Mouse (Mus musculus) midbrain, embryonic 16.5 days (tissue): ENCODE measurements around the gene Gm49450. TPM values are rescaled to one million over a fixed set of nuclear protein-coding genes. Genes with fewer than 3 reads are reported as not detected.

Experiments
- polyA plus RNA-seq: library from polyadenylated mRNA; unstranded; fragments of >200 nt; fragmentation: Nextera tagmentation; extraction: Ambion mirVana; gene quantifications from 2 replicates; pipeline ENCODE4 v1.2.1, GENCODE M21; 2015

The Gm49450 gene
- polyA plus RNA-seq, 1 experiment from 2014 or later = not detected

Other genes with a start within 250 kb of the Gm49450 start
- gene Ccdc65, start 245.3 kb downstream of the Gm49450 start, polyA plus RNA-seq = 9.3 and 12.0 TPM in 2 replicates
- gene Fkbp11, start 225.4 kb downstream of the Gm49450 start, polyA plus RNA-seq = 2.3 and 4.0 TPM in 2 replicates
- 96.4 and 102 TPM in 2 replicates for gene Arf3, start 190.3 kb downstream of the Gm49450 start, polyA plus RNA-seq
- not detected in 2 replicates for gene Wnt10b, start 175.4 kb downstream of the Gm49450 start, polyA plus RNA-seq
- gene Wnt1, start 163.7 kb downstream of the Gm49450 start, polyA plus RNA-seq = 1.2 and 1.3 TPM in 2 replicates
- gene Ddn, start 144.1 kb downstream of the Gm49450 start, polyA plus RNA-seq = 0.35 and 0.42 TPM in 2 replicates
- 72.9 and 73.1 TPM in 2 replicates for gene Prkag1, start 122.0 kb downstream of the Gm49450 start, polyA plus RNA-seq
- gene Kmt2d, start 82.3 kb downstream of the Gm49450 start, polyA plus RNA-seq = 10.1 and 11.8 TPM in 2 replicates
- gene Rhebl1, start 59.0 kb downstream of the Gm49450 start, polyA plus RNA-seq = 37.2 and 38.7 TPM in 2 replicates
- 0.36 and 0.39 TPM in 2 replicates for gene Dhh, start 55.0 kb downstream of the Gm49450 start, polyA plus RNA-seq
- 27.9 and 33.5 TPM in 2 replicates for gene Lmbr1l, start 35.3 kb downstream of the Gm49450 start, polyA plus RNA-seq
- gene Tuba1b, start 19.0 kb downstream of the Gm49450 start, polyA plus RNA-seq = 1,165 and 1,361 TPM in 2 replicates
- 17,735 and 17,910 TPM in 2 replicates for gene Tuba1a, start 152 bp upstream of the Gm49450 start, polyA plus RNA-seq
- 11.6 and 12.5 TPM in 2 replicates for gene Tuba1c, start 76.3 kb upstream of the Gm49450 start, polyA plus RNA-seq
- gene Prph, start 101.6 kb upstream of the Gm49450 start, polyA plus RNA-seq = 5.1 and 7.1 TPM in 2 replicates
- 3.2 and 4.9 TPM in 2 replicates for gene Troap, start 121.0 kb upstream of the Gm49450 start, polyA plus RNA-seq
- 7.2 and 7.8 TPM in 2 replicates for gene C1ql4, start 134.3 kb upstream of the Gm49450 start, polyA plus RNA-seq
- 0.75 and 1.3 TPM in 2 replicates for gene Dnajc22, start 139.6 kb upstream of the Gm49450 start, polyA plus RNA-seq
- 28.0 and 32.2 TPM in 2 replicates for gene Spats2, start 172.4 kb upstream of the Gm49450 start, polyA plus RNA-seq